Mouse (Mus musculus) midbrain, embryonic 10.5 days (tissue): ENCODE measurements at regions not wholly inside any gene's neighbourhood (a gene's known extent, or its start where the extent isn't known, plus 50 kb on each side); places are given as distances from the start of the nearest gene placed in this dataset.
A peak's percentile ranks its signal among the peaks of the same experiment; 100 is the strongest.

Experiments
- DNase-seq: peaks from one replicate; pipeline ENCODE4 v3.0.0-alpha.2; 2017; ENCODE audit warnings: low spot score
- H3K27ac ChIP-seq: fragments of 300-500 bp; sonication (generic); replicated peaks from 2 replicates; pipeline ENCODE4 v1.5.1; 2016; ENCODE audit warnings: mild to moderate bottlenecking
- H3K27me3 ChIP-seq: fragments of 300-500 bp; sonication (generic); 2 replicates; pipeline ENCODE4 v1.6.1; 2016; ENCODE audit warnings: low read depth, mild to moderate bottlenecking; ENCODE audit not compliant: poor library complexity, severe bottlenecking
- H3K36me3 ChIP-seq: fragments of 300-500 bp; sonication (generic); 2 replicates; pipeline ENCODE4 v1.6.1; 2016; ENCODE audit warnings: mild to moderate bottlenecking, moderate library complexity
- H3K4me1 ChIP-seq: fragments of 300-500 bp; sonication (generic); 2 replicates; pipeline ENCODE4 v1.6.1; 2016
- H3K4me3 ChIP-seq: fragments of 300-500 bp; sonication (generic); 2 replicates; pipeline ENCODE4 v1.5.1; 2016; ENCODE audit warnings: mild to moderate bottlenecking, moderate library complexity
- H3K9me3 ChIP-seq: fragments of 300-500 bp; sonication (generic); replicated peaks from 2 replicates; pipeline ENCODE4 v1.6.1; 2016; ENCODE audit warnings: mild to moderate bottlenecking
- WGBS: fragments of 180-500 bp; shearing (Covaris S2); methylation state at CpG from one replicate; pipeline ENCODE4 v1.1.7; 2016; 5-methylcytosine and 5-hydroxymethylcytosine counted together

DNA sequence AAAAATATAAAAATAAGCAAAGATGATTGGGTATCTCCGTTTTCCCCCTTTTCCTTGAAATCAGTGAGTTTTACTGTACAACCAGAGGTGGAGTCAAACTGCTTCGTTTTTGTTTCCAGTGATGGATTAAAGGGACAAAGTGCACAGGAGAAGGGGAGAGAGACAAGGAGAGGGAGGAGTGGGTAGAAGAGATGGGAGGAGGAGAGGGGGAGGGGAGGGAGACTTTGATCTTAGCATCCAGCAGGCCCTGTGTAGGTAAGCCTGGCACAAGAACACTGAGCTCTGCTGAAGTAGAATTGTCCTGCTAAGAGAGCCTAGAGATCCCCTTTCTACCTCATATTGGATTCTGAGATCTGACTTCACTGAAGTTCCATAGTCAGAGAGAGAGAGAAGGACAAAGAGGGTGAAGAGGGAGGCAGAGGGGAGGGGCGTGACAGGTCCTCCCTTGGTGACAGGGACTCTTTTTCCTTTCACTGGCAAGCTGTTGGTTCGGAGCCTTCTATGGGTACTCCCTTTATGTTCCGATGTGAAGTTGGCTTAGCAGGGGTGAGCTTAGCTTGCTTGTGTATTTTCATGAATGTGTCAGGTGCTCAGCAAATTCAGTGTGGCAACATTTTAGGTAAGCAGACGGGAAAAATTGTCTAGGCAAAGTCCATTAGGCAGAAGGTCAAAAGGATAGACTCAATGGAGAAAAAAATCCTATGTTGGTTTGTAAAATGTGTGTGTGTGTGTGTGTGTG, 154.4 kb upstream of the Tnp1 start:
- Histone ChIP-seq H3K36me3 (no peaks in the 10 kb centered on the region), H3K27ac (peak overlapping the region; percentile 80), H3K9me3 (peaks cover 13% of the 10 kb centered on the region), H3K4me1 (peaks cover 36% of the 10 kb centered on the region), H3K4me3 (no peak overlapping the region), H3K27me3 (peaks cover 87% of the 10 kb centered on the region)
- WGBS, result 20% methylated on average over 6 of the region's 6 CpGs
- DNase-seq, result peak; percentile 57

DNA sequence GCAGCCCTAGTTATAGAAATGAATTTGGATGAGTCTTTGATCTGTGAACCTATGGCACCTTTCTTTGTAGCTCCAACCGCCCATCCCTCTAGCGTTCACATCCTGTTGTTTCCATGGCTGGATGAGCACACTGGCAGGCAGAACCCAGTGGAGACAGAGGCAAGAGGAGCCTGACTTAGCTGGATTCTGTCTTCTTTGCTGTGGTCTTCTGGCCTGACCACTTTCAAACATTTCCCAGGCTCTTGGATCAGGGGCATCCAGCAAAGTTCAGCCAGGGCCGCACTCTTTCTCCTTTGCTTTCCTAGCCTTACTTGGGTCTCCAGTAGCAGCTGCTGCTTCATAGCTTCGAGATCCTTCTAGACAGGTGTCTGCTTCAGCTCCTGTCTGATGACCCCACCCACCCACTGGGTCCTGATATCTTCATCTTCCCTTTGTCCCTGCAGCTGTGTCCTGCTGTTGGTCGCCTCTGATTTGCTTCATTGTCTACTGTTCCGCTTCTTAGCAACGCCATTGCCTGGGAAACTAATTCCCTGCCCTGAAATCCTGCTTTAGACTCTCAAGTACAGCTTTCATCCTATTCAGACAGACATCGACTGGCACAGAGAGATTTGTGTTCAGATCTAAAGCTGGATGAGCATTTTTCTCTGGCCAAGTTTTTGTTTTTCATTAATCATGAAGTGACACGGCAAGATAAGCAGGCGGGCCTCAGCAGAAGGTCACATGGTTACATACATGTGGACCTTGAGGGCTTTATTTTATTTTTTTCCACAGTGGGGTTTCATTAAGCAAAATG, 153.6 kb upstream of the Tnp1 start:
- H3K27me3 ChIP-seq, result peaks cover 87% of the 10 kb centered on the region
- peak; percentile 87 for DNase-seq
- H3K27ac ChIP-seq, result peak overlapping the region; percentile 80
- no peaks in the 10 kb centered on the region for H3K36me3 ChIP-seq
- peaks cover 35% of the 10 kb centered on the region for H3K4me1 ChIP-seq
- 20% methylated on average over 10 of the region's 10 CpGs for WGBS
- no peak overlapping the region for H3K4me3 ChIP-seq
- peaks cover 13% of the 10 kb centered on the region for H3K9me3 ChIP-seq

- WGBS, result 92% methylated on average over 3 of the region's 3 CpGs
- H3K4me1 ChIP-seq, result 0 out of 2 replicates have a peak, but pooled peaks cover 2% of the 10 kb centered on the region
- no peaks in the 10 kb centered on the region for H3K9me3 ChIP-seq
- no peak overlapping the region for H3K27ac ChIP-seq
- H3K36me3 ChIP-seq, result no peaks in the 10 kb centered on the region
- peaks cover 44% of the 10 kb centered on the region for H3K27me3 ChIP-seq
- no peak overlapping the region for H3K4me3 ChIP-seq
- DNase-seq, result no peak
Measured at GRCm38 (mm10) chr1:73160199-73160598, 144.5 kb upstream of the Tnp1 start.

GRCm38 (mm10) chr1:73159405-73159976, 143.8 kb upstream of the Tnp1 start:
- H3K27ac ChIP-seq, result peak overlapping the region; percentile 55
- peaks cover 37% of the 10 kb centered on the region for H3K27me3 ChIP-seq

DNA sequence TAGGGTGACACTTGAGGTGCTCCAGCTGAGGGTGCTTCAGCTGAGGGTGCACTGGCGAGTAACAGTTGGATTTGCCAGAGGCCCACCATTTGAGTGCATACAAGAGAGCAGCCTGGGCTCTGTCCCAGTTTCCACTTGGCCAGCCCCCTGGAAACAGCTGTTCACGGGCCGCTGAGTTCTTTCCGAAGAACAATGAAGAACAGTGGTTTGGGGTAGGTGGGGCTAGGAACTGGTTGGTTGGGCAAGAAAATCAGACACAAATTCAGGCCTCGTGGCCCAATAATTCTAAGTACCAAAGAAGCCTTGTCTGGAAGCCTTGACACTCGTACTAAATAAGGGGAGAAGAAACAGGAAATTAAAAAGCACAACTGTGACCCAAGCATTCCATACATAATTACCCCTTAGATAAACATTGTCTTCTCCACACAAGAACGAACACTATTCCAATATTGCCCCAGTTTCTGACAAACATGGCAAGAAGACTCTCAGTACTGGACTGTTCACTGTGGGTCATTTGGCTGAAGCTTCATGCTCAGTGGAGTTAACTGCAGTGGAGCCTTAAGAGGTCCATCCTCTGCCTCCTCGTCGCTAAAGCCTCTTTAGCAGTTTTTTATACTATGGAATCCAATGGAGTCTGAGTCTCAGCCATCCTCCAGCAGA, 137.9 kb upstream of the Tnp1 start:
- H3K27ac ChIP-seq, result no peak overlapping the region
- no peak overlapping the region for H3K4me3 ChIP-seq
- no peaks in the 10 kb centered on the region for H3K36me3 ChIP-seq
- no peaks in the 10 kb centered on the region for H3K9me3 ChIP-seq
- peaks cover 8% of the 10 kb centered on the region for H3K4me1 ChIP-seq
- WGBS, result 43% methylated on average over 9 of the region's 9 CpGs
- DNase-seq, result peak; percentile 23
- H3K27me3 ChIP-seq, result no peaks in the 10 kb centered on the region

More at GRCm38 (mm10) chr1:73159405-73159976, 143.8 kb upstream of the Tnp1 start:
- no peaks in the 10 kb centered on the region for H3K36me3 ChIP-seq
- 77% methylated on average over 7 of the region's 7 CpGs for WGBS
- no peaks in the 10 kb centered on the region for H3K9me3 ChIP-seq
- H3K4me1 ChIP-seq, result 0 out of 2 replicates have a peak, but pooled peaks cover 2% of the 10 kb centered on the region
- no peak for DNase-seq
- no peak overlapping the region for H3K4me3 ChIP-seq

- 87% methylated on average over 4 of the region's 4 CpGs for WGBS
- DNase-seq, result no peak
- Histone ChIP-seq H3K9me3 (no peaks in the 10 kb centered on the region), H3K36me3 (no peaks in the 10 kb centered on the region), H3K4me3 (no peak overlapping the region), H3K27ac (no peak overlapping the region), H3K4me1 (peaks cover 8% of the 10 kb centered on the region), H3K27me3 (no peaks in the 10 kb centered on the region)
Measured at GRCm38 (mm10) chr1:73149926-73150325, 134.2 kb upstream of the Tnp1 start.

DNA sequence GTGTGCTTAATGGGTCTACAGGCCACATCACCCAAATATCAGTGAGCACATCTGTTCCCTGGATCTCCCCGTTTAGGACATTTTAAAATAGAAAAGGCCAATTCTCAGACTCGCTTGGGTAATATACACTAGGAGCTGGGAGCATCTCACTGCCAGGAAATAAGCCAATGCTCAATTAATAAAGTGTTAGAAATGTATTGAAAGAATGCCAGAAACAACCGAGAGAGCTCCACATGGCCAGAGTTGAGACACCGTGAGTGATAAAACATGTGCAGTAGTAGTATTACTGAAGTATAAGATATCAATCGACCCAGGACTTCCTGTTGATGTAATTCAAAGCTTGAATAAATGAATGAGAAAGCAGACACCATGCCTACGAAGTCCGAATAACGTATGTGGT, 127.1 kb upstream of the Tnp1 start:
- no peak overlapping the region for H3K27ac ChIP-seq
- H3K4me1 ChIP-seq, result peaks cover 9% of the 10 kb centered on the region
- 93% methylated on average over 8 of the region's 8 CpGs for WGBS
- DNase-seq, result no peak
- H3K36me3 ChIP-seq, result no peaks in the 10 kb centered on the region
- no peak overlapping the region for H3K4me3 ChIP-seq
- H3K27me3 ChIP-seq, result no peaks in the 10 kb centered on the region
- no peaks in the 10 kb centered on the region for H3K9me3 ChIP-seq

- Histone ChIP-seq H3K27me3 (no peaks in the 10 kb centered on the region), H3K27ac (peak overlapping the region; percentile 46; the same call in 1 of the 2 replicates), H3K9me3 (no peaks in the 10 kb centered on the region), H3K4me1 (peaks cover 9% of the 10 kb centered on the region), H3K36me3 (no peaks in the 10 kb centered on the region), H3K4me3 (no peak overlapping the region)
- 66% methylated on average over 7 of the region's 7 CpGs for WGBS
- no peak for DNase-seq
Measured at GRCm38 (mm10) chr1:73140557-73141345, 125.0 kb upstream of the Tnp1 start.

DNA sequence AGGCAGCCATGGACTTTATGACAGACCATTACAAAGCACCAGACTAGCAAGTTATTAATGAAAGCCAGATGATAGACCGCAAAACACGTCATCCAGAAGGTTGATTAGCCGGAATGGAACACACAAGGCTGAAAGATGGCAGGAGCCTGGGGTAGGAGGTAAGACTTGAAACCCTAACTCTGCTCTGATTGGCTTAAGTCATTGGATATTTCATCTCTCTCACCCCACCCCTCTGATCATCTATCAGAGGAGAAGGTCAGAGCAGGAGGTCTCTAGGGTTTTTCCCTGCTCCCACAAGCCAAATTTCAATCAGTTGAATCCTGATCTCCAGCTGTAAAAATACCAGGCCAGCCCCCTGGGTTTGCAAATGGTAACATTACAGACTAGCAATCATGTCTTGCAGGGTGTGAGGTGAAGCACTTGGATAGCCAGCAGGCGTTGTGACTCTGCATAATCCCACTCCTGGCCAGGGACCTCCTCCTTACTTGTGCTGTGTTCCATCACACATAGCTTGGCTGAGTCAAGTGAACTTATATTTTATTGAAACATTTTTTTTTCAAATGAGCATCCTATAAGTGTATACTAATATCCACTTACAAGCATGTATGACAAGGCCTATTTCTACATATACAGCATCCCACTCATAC, 114.6 kb upstream of the Tnp1 start:
- no peak for DNase-seq
- Histone ChIP-seq H3K9me3 (no peaks in the 10 kb centered on the region), H3K4me3 (no peak overlapping the region), H3K4me1 (peaks cover 10% of the 10 kb centered on the region), H3K27ac (no peak overlapping the region), H3K27me3 (no peaks in the 10 kb centered on the region), H3K36me3 (no peaks in the 10 kb centered on the region)
- 81% methylated on average over 4 of the region's 4 CpGs for WGBS

DNA sequence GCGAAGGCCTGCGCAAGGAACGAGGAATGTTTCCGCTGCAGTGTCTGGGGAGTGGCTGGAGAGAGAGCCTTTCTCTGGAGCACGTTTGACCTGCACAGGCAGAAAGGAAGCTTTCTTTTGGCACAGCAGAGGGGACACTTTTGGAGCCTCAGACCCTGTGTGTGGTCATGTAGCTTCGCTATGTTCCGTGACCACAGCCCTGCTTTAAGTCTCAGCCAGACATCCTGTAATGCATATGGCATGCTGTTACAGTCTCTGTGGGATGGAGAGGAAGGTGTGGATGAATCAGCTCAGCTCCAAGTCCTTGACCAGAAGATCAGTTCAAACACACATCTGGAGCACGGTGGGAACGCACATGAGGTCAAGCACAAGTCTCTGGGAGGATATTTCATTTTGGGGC, 107.3 kb upstream of the Tnp1 start:
- WGBS, result 89% methylated on average over 9 of the region's 9 CpGs
- no peak for DNase-seq
- Histone ChIP-seq H3K9me3 (no peaks in the 10 kb centered on the region), H3K4me3 (no peak overlapping the region), H3K36me3 (no peaks in the 10 kb centered on the region), H3K27me3 (no peaks in the 10 kb centered on the region), H3K4me1 (peaks cover 13% of the 10 kb centered on the region), H3K27ac (no peak overlapping the region)

DNA sequence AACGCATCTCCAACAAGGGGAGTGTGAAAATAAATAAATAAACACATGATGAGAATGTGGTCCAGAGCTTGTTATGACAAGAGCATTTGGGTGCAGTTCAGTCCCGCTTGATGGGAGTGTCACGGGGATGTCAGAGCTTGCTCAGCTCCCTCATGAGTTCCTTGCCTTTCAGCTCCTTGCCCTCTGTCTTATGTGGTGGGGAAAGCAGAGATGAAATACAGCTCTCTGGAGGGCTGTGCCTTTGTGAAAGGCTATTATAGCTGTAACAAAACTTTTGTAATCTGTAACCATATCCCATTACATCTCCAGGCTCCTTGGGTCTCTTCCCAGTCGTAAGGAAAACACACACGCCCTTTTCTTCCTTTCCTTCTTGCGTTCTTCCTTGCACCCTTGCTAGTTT, 103.0 kb upstream of the Tnp1 start:
- no peak overlapping the region for H3K4me3 ChIP-seq

More for the DNA sequence above, 103.0 kb upstream of the Tnp1 start:
- DNase-seq, result no peak
- Histone ChIP-seq H3K4me1 (peaks cover 11% of the 10 kb centered on the region), H3K9me3 (no peaks in the 10 kb centered on the region), H3K36me3 (no peaks in the 10 kb centered on the region), H3K27me3 (no peaks in the 10 kb centered on the region), H3K27ac (no peak overlapping the region)
- WGBS, result 83% methylated on average over 6 of the region's 6 CpGs
